Mouse (Mus musculus) large intestine, adult 2 months (tissue): ENCODE measurements at regions not wholly inside any gene's neighbourhood (a gene's known extent, or its start where the extent isn't known, plus 50 kb on each side); places are given as distances from the start of the nearest gene placed in this dataset.

ENCODE experiments used
- DNase-seq: peaks from one replicate; pipeline ENCODE4 v3.0.0-alpha.2; 2012; ENCODE audit warnings: low read depth, low spot score
- WGBS: fragments of 180-500 bp; shearing (Covaris S2); methylation state at CpG from one replicate; pipeline ENCODE4 v1.1.7; 2018; 5-methylcytosine and 5-hydroxymethylcytosine counted together

DNA sequence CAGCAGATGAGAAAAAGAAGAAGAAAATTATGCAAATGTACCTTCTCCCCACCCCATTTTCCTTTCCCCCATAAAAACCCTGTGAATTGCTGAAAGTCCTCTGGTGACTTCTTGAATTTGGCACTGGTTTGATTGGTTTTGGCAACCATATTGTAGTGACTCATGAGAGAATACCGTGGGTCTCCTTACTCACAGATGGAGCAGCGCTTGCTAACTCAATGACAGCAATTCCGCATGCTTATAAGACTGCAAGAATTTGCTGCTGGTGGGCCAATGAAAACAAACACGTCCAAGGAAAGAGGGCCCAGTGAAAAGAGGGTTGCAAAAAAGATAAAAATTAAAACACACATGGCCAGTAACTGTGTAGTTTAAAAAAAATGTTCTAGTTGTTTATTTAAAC, 65.0 kb upstream of the Ercc6l2 start:
- 38% methylated on average over 4 of the region's 4 CpGs for WGBS
- DNase-seq: no peak

DNA sequence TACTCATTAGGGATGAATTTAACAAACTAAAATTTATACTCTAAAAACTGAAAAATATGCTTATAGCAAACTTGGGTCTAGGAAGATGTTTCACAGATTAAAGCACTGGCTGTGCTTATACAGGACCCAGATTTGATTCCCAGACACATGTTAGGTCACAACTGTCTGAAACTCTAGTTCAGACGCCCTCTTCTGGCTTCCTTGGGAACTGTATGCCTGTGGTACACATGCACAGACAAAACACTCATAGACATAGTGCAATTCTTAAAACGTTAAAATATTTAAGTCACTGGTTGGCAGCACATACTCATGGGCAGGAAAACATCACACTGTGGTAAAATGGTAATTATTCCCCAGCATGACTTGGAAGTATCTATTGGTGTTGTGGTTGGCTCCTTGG, 63.8 kb upstream of the Ercc6l2 start:
- no peak for DNase-seq
- WGBS: 63% methylated on average over 2 of the region's 2 CpGs

DNA sequence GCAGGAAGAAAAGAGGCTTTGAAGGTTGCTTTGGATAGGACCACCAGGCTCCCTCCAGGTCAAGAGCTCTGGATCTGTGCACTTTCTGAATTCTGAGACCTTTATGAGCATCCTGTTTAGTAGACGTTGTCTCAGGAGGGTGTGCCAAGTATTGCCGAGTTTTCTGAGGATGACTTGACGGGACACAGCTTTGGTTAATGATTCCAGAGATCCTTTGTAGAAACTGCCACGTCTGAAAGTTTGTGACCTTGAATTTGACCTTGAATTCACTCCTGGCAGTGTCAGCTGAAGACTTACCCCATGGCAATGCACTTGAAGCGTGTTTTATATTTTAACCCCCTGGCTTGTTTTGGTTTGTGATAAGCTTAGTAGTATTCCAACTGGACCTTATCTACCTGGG, 58.0 kb upstream of the Ercc6l2 start:
- no peak for DNase-seq
- WGBS: 48% methylated on average over 5 of the region's 5 CpGs

DNA sequence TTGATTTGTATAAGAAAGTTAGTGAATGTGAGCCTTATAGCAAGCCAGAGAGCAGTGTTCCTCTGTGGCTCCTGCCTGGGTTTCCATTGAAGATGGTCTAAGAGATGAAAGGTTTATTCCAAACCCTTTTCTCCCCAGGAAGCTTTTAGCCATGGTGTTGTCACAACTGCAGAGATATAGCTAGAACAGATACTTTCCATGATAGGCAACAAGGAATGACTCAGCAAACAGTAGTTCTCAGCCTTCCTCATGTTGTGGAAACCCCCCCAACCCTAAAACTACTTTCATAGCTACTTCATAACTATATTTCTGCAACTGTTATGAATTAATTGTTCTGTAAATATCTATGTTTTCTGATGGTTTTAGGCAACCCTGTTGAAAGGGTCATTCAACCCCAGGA, 53.5 kb upstream of the Ercc6l2 start:
- DNase-seq: no peak
